Mouse (Mus musculus): ENCODE data around the gene Slc47a2.
A peak's percentile ranks its signal among the peaks of the same experiment; 100 is the strongest.
"Not testable (repeated sequence)": the region's sequence is repeated elsewhere in the genome, so short reads cannot be mapped to it uniquely, and the experiment has no call there.

Slc47a2 gene

DNA sequence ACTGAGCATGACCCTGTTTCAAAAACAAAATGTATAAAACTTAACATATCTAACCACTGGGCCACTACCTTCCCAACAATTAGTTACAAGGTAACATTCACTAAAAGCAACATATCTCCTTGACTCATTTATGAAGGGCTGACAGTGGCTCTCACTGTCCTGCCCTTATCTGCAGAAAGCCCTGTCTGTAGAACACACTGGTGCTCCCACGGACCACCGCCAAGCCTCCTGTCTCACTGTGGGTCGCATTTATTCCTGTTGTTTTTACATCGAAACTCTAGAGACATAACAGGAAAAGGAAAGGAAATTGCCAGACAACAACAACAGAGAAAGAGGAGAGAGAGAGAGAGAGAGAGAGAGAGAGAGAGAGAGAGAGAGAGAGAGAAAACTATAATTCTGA, 1.4 kb downstream of the Slc47a2 start:
- no peak for DNase-seq (ENCODE audit: low spot score)

DNA sequence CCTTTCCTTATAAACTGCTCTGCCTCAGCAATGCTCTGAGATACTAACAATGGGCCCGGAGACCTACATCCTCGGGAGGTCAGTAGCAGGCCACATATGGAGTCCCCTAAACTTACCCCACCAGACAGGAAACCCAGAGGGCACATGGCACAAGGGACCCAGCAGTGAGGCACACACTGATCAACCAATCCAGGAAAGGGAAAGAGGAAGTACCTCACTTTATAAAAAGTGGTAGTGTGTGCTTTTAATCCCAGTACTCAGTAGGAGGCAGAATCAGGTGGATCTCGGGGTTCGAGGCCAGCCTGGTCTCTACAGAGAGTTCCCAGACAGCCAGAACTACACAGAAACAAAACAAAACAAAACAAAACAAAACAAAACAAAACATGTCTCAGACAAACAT, 2.3 kb downstream of the Slc47a2 start:
- DNase-seq (ENCODE audit: low spot score) = no peak

DNA sequence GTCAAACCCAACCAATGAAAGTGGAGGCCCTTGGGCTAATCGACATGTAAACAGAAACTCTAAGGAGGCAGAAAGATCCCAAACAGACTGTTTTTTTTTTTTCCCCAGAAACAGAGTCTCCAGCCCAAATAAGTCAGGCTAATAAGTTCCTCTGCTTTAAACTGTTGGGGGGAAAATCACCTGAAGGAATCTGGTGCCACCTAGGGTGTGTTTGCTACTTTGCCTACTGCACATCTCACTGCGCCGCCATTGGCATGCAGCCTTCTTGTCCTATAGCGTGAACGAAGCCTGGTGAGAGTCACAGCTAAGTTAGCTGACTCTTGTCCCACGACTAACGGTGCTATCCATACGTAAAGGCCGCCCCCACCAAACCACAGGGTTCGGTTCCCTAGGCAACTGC, 5.1 kb downstream of the Slc47a2 start:
- DNase-seq (ENCODE audit: low spot score) = no peak

DNA sequence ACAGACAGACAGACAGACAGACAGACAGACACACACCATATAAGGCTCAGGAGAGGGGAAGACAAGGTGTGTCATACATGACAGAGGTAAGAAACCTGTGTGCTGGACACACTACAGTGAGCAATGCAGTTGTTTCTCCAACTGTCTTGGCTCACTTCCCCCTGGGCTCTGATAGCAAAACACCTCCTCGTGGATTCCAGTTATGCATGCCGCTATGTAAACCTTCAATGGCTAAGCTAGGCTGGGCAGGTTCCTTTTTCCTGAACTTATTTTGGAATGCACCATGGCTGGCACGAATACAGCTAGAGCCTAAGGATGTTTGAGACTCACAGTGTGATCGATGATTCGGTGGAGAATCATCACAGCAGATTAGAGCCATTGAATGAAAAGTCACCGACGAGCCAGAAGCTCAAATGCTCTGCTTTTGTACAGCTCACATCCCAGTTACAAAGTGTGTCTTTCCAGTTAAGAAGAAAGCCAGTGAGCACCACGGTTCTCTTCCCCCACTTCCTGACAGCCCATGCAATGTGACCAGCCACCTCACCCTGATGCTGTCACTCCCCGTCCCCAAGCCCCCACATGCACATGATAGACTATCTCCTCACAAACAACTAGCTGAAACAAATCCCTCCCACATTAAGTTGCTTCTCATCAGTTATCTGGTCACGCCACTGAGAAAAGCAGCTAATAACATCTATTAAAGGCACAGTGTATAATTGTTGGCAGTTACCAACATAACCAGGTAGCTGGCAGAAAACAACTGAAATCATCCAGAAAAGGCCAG, 21.6 kb downstream of the Slc47a2 start:
- DNase-seq (ENCODE audit: low spot score) = no peak

DNA sequence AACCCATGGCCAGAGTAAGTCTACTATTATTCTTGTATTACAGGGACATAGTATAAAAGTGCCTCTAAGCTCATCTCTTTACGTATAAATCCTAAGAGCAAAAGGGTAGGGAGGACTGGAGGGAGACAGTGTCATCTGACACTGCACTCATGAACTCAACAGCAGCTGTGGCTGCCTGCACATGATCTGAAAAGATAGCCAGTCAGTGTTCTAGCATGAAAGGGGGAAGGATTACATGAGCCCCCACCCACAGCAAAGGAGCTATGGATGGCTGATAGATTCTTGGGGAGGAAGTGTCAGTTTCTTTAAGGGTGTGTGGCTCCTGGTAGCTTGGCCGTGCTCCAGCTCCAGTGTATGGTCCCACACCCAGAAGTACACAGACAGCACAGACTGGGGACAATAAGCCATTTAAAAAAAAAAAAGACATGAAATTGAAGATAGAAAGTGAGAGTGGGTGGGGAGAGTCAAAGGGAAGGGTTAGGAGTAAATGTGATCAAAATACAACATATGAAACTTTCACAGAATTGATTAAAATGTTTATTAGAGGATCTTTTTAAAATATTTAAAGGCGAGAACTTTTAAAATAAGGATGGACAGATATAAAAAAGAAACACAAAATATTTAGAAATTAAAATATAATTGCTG, 22.6 kb downstream of the Slc47a2 start:
- no peak for DNase-seq (ENCODE audit: low spot score)

DNA sequence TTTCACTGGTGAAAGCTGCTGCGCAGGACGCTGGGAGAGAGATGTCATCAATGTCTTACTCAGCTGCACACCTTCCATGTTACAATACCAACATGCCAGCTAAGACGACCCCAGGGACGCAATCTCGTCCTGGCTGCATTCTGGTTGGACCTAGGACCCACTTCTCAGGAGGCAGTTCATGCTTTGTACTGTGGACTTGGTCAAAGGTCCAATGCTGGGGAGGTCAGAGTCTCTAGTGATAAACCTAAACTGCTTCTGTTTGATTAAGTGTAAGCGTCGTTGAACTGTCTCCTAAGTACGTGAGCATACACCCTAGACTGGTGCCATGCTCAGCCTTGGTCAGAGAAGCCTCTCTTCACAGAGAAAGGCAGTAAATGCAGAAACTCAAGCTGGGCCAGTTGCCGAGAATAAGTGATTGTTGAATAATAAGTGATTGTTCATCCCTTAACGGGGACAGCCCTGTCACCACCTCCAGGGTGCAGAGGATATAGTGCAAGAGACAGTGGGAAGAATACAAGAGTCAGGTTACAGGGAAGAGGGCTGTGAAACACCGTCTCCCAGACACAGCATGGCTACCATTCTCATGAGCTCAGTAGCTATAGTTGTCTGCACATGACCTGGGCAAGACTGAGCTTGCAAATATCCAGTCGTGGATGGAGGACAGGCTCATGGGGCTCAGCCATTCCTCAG, 23.3 kb downstream of the Slc47a2 start:
- DNase-seq (ENCODE audit: low spot score) = peak; percentile 55

DNA sequence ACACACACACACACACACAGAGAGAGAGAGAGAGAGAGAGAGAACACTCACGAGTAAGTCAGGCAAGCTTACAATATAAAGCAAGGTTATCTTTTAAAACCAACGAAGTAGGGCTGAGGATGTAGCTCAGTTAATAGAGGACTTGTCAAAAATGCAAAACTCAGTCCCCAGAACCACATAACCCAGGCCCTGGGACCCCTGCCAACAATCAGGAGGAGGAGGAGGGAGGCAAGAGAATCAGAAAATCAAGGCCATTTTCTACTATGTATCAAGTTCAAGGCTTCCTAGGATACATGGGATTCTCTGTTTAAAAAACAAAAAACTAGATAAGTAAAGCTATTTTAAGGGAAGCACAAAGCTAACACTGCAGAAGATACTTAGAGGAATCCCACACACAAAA, 25.8 kb downstream of the Slc47a2 start:
- no peak for DNase-seq (ENCODE audit: low spot score)

DNA sequence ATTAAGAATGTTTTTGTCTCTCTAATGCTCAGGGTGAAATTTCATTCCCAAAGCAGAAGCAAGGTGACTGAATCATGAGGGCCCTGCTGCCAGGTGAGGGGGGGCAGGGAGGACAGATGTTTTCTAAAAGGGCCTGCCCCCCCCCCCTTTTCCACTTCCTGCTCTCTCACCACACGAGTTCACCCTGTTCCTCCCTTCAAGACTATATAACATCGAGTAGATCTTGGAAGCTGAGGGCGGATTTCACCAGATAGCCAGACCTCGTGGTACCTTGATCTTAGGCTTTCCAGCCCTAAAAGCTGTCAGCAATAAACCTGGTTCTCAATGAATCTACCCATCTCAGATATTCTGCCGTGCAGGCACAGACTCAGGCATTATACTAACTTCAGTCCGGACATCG, 32.3 kb downstream of the Slc47a2 start:
- no peak for DNase-seq (ENCODE audit: low spot score)

DNA sequence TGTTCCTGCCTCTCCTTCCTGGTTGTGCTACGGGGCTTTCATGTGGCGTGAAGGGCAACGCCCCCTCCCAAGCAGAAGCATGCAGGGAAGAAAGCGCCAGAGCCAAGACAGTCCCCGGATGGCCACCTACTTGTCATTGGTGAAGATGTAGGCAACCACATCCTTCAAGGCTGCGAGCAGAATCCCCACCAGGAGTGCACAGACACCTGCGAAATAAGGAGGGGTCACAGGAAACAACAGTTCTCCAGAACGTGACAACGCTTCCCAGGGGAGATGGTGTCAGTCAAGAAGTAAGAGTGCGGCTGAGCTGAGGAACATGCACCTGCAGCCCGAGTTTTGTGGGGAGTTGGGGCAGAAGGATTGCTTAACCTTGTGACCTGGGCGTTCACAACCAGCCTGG, 32.8 kb downstream of the Slc47a2 start:
- DNase-seq (ENCODE audit: low spot score) = no peak

DNA sequence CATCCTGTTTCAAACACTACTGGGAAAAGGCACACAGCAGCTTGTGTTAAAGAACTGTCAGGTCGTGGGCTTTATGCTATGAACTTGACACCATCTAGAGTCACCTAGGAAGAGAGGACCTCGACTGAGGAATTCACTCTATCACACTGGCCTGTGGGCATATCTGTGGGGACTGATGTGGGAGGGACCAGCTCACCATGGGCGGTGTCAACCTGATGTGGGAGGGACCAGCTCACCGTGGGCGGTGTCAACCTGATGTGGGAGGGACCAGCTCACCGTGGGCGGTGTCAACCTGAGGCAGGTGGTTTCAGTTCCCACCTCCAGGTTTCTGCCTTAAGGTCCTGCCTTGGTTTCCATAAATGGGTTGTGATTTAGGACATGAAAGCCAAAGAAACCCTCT, 34.9 kb downstream of the Slc47a2 start:
- DNase-seq (ENCODE audit: low spot score) = no peak

DNA sequence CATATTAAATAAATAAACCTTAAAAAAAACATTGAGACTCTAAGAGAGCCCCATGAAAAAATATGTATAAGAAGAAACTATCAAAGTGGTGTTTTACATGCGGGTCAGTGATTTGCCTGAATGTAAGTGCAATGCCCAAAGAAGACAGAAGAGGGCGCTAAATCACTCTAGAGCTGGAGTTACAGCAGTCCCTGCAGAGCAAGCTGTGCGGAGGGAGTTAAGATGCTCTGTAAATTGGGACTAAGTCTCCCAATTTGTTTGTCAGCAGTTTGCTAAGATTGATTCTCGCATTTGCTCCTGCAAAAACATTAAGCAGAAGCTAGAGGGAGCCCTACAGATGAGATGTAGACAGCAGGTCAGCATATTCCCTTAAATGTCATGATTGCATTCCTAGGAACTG, 37.3 kb downstream of the Slc47a2 start:
- DNase-seq (ENCODE audit: low spot score) = no peak

DNA sequence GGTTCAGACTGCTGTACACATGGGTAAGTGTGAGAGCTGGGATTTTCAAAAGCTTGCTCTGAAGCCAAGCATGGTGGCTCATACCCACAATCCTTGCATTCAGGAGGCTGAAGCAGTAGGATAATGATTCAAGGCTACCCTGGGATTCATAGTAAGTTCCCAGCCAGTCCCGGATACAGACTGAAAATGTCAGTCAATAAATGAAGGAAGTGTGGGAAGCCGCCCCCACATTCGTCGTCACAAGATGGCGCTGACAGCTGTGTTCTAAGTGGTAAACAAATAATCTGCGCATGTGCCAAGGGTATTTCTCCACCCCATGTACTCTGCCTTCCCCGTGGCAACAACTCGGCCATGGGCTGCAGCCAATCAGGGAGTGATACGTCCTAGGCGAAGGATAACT, 38.1 kb downstream of the Slc47a2 start:
- not testable (repeated sequence) for DNase-seq (ENCODE audit: low spot score)

DNA sequence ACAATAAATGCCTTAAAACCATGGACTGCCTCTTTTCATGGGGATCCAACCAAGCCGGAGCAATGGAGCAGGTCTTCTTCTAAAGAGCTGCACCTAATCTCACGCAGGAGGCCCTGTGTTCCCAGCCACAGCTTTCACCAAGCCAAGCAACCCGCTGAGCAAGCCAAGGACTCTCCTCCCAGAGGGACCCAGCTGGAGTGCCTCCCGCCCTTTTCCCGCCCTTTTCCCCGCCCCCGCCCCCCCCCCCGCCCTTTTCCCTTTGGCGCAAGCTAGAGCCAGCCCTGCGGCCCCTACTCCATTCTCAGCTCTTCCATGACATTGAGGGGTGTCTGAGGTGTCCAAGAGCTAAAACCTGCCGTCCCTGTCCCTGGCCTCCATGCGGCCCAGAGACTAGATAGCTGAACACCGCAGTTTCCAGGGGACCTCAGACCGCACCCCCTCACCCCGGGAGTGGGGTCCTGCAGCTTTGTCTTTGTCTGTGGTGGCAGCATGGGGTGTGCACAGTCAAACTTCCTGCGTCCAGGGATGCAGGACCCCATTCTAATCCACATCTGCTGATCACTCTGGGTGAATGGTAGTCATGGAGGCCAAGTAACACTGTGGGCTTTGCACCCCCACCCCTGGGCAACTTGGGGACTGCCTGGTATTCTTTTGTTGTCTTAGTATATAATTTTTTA, 41.8 kb downstream of the Slc47a2 start:
- DNase-seq (ENCODE audit: low spot score) = no peak

DNA sequence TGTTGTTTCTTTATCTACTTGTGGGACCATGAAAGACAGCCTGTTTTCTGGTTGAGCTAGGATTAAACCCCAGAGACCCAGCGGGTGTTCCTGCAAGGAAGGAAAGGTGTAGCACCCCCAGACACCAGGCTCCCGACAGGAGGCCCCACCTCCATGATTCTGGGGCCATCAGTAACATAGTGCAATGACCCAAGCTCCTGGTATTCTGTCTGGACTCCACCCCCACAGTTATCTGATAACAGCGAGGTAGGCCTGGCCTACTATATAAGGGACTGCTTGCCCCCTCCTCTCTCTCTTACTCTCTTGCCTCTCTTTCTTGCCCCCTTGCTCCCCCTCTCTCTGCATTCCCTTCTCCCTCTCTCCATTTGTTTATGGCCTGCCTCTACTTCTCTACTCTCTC, 42.5 kb downstream of the Slc47a2 start:
- no peak for DNase-seq (ENCODE audit: low spot score)

DNA sequence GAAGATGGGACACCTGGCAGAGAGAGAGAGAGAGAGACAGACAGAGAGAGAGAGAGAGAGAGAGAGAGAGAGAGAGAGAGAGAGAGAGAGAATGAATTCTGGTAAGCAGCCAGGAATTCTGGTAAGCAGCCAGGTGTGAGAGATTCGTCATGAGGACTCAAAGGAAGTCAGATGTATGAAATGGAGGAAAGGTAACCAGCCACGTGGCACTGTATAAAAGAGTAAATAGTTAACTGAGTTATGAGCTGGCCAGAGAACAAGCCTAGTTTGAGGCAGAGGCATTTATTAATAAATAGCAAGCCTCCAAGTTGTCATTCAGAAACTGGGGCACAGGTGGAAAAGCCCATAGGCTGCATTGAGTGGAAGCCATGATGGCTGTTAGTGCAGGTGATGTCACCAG, 44.8 kb downstream of the Slc47a2 start:
- no peak for DNase-seq (ENCODE audit: low spot score)

DNA sequence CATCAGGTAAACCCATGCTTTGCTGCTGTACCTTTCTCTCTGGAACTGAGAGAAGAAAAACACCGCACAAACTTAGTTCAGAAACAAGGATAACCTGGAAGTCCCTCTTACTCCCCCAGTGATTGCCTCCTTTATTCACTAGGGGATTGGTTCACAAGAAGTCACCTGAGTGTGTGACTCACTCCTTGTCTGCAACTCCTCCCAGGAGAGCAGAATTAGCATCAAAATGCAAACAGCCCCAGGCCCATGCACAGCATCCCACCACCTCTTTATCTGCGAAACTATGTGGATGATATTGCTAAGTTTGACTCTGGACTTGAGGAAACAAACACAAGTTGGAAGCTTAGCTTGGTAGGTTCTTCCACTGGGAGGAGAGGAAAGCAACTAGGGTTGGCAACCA, 45.3 kb downstream of the Slc47a2 start:
- DNase-seq (ENCODE audit: low spot score) = no peak

DNA sequence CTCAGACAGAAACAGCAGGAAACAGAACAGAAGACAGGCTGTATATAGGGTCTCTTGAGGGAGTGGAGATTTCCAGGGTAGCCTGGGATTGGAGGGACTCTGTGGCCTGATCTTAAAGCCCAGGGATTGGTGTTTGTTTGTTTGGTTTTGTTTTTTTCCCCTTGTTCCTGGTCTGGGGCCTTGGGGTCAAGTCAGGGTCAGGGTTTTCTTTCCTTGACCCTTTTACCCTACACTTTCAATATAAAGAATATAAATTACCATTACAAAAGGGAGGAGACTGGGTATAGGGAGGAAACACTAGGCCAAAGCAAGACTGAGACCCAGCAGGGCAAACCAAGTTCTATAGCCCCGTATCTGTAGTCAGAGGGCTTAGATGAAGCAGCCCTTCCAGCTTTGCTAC, 46.1 kb downstream of the Slc47a2 start:
- no peak for DNase-seq (ENCODE audit: low spot score)

DNA sequence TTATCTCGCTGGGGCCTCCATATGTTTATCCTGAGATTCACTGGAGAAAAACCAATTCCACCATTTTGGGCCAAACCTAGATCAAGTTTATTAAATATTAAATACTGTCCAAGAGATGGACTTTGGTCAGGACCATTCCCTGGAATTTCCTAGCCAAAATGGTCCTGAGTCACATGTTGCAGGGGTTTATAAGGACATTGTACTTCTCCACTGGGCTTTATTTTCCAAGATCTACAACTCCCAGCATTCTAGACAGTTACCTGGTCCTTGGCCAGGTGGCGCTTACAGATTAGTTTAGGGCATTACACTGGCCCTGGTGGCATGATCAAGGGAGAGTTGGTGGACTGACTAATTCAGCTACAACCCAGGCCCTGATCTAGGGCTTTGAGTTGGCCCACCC, 47.1 kb downstream of the Slc47a2 start:
- DNase-seq (ENCODE audit: low spot score) = no peak

DNA sequence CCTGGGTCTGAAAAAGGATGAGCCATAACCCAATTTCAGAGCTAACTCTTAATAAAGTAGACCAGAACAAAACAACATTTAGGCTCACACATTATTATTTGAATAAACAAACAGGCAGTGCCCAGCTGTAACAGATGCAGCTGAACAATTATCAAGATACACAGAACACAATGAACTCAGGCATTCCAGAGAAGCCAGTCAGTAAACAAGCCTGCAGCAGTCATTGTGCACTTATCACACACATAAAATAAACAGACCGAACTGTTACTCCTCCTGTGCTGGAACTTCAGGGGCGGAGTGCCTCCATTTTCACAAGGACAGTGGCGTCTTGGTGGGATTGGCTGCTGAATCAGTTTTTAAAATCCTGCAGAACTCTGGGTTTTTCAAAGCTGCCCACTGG, 48.2 kb downstream of the Slc47a2 start:
- DNase-seq (ENCODE audit: low spot score) = no peak

DNA sequence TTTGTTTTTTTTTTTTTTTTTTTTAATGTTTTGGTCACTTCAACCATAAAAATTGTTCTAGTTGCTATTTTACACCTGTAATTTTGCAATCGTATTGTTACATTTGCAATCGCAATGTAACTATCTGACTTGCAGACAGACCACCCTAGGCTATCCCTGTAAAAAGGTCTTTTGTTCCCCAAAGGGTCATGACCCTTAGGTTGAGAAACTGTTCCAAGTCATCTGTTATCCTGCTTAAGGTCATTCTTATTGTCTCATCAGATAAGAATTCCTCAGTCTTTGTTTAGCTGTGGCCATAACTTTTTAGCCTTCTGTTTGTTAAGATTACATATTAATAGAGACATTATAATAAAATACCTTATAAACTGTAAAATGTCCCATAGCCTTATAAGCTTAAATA, 49.4 kb downstream of the Slc47a2 start:
- no peak for DNase-seq (ENCODE audit: low spot score)

DNA sequence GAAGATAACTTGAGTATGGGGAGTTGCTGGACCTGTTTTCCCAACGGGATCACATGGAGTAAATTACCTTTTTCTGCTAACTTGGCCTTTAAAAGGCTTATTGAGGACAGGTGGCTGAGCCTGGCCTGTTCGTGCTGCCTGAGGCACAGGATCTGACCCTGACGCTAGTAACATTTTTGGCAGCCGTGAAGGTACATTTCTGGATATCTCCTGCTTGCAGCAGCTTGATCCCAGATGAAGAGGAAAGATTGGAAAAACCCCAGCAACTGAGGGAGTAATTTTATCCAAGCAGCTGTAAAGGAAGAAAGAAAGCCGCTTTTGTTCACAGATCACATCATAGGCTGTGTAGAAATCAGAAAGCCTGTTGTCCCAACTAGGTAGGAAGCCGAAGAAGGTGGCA, 58.3 kb downstream of the Slc47a2 start:
- no peak for DNase-seq (ENCODE audit: low spot score)

DNA sequence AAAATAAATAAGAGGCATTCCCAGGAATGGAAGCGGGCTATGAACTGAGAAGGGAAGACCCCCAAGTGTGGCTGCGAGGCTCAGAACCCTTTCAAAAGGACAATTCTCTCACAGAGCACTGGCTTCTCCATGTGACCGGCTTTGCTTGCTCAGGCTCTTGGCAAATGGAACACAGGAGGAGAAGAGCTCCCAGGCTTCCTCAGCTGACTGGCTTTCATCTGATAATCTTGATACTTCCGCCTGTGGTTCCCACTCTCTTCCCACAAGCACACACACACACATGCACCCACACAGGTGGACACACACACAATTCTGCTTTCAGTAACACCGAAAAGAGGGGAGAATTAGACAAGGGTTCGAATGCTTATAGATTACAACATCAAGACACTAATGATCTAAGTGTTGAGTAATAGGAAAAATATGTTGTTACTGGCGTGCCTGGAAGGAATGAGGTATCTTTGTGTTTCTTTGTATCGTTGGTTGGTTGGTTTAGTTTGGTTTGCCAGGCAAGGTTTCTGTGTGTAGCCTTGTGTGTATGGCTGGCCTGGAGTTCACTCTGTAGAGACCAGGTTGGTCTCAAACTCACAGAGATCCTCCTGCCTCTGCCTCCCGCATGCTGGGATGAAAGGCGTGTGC, 59.1 kb downstream of the Slc47a2 start:
- DNase-seq (ENCODE audit: low spot score) = no peak

Measured in yolk sac, embryonic 10.5 days (tissue).